Mouse (Mus musculus) bone marrow macrophage, adult 2 months (primary cell): ENCODE measurements at regions not wholly inside any gene's neighbourhood (a gene's known extent, or its start where the extent isn't known, plus 50 kb on each side); places are given as distances from the start of the nearest gene placed in this dataset.

ENCODE experiments used
- CTCF ChIP-seq: IDR thresholded peaks from 2 replicates; pipeline ENCODE4 v1.5.1; 2012; ENCODE audit warnings: low read depth, mild to moderate bottlenecking, low read length, moderate library complexity
- POLR2A ChIP-seq: IDR thresholded peaks from 2 replicates; pipeline ENCODE4 v1.6.1; 2012; ENCODE audit warnings: mild to moderate bottlenecking, low read depth, low read length, borderline replicate concordance

GRCm38 (mm10) chr13:88564978-88565377 lies 256.3 kb upstream of the Edil3 start:
- no peak for TF ChIP-seq CTCF
- TF ChIP-seq POLR2A: no peak
